Mouse (Mus musculus) ES-Bruce4 (cell line): Measurements from ENCODE around the gene Slc45a3. TPM values are rescaled to one million over a fixed set of nuclear protein-coding genes. Genes with fewer than 3 reads are reported as not detected.

Experiments
- H3K27ac ChIP-seq: 2 replicates; pipeline ENCODE4 v1.5.1; 2012; ENCODE audit warnings: low read length, inconsistent platforms; ENCODE audit not compliant: insufficient read depth
- H3K27me3 ChIP-seq: 2 replicates; pipeline ENCODE4 v1.6.1; 2012; ENCODE audit warnings: mild to moderate bottlenecking, low read length, inconsistent platforms; ENCODE audit not compliant: control insufficient read depth, poor library complexity, insufficient read depth, severe bottlenecking
- H3K36me3 ChIP-seq: 2 replicates; pipeline ENCODE4 v1.6.1; 2012; ENCODE audit warnings: inconsistent platforms, mild to moderate bottlenecking, low read length, moderate library complexity; ENCODE audit not compliant: control insufficient read depth, poor library complexity, insufficient read depth, severe bottlenecking
- H3K4me1 ChIP-seq: one replicate; pipeline ENCODE4 v1.8.1; 2011; ENCODE audit warnings: low read length; ENCODE audit not compliant: control insufficient read depth, insufficient read depth
- H3K4me3 ChIP-seq: 2 replicates; pipeline ENCODE4 v1.5.1; 2011; ENCODE audit warnings: low read depth, mild to moderate bottlenecking, low read length
- H3K9ac ChIP-seq: 2 replicates; pipeline ENCODE4 v1.6.1; 2012; ENCODE audit warnings: low read depth, mild to moderate bottlenecking, inconsistent platforms; ENCODE audit not compliant: poor library complexity, severe bottlenecking
- H3K9me3 ChIP-seq: replicated peaks from 2 replicates; pipeline ENCODE4 v1.6.1; 2012; ENCODE audit warnings: mild to moderate bottlenecking, low read length, inconsistent platforms; ENCODE audit not compliant: control insufficient read depth, poor library complexity, insufficient read depth, severe bottlenecking
- CTCF ChIP-seq: IDR thresholded peaks from one replicate; pipeline ENCODE4 v1.8.1; 2011; ENCODE audit warnings: low read depth, low read length
- EP300 ChIP-seq: IDR thresholded peaks from 2 replicates; pipeline ENCODE4 v1.6.1; 2011; ENCODE audit warnings: low read depth, low read length; ENCODE audit not compliant: insufficient read depth
- POLR2A ChIP-seq: IDR thresholded peaks from one replicate; pipeline ENCODE4 v1.8.1; 2011; ENCODE audit warnings: low read length; ENCODE audit not compliant: insufficient read depth
- polyA plus RNA-seq: library from polyadenylated mRNA; stranded (reverse); fragments of >200 nt; gene quantifications from 2 replicates; pipeline ENCODE4 v1.2.4, GENCODE M21; 2011; ENCODE audit warnings: low read depth; ENCODE audit not compliant: missing spikeins, insufficient read depth, insufficient read length

Slc45a3 gene
- polyA plus RNA-seq, 1 experiment = 3.3 TPM

DNA sequence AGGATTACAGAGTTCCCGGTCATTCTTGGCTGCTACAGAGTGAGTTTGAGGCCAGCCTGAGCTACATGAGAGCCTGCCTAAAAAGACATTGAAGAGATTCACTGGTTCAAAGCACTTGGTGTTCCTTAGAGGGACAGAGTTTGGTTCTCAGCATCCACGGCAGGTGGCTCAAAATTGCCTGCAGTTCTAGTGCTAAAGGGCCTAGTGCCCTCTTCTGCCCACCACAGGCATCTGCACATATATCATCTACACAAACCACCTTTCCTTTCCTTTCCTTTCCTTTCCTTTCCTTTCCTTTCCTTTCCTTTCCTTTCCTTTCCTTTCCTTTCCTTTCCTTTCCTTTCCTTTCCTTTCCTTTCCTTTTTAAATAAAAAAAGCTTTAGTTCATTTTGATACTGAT is 67.8 kb downstream of the Slc45a3 start:
- peaks cover 4% of the 10 kb centered on the region for H3K36me3 ChIP-seq
- no peak overlapping the region for H3K4me3 ChIP-seq
- TF ChIP-seq CTCF (peak; percentile 32), EP300 (no peak)
- no peak overlapping the region for H3K27ac ChIP-seq
- no peak overlapping the region for H3K9ac ChIP-seq
- H3K27me3 ChIP-seq = no peaks in the 10 kb centered on the region
- no peaks in the 10 kb centered on the region for H3K9me3 ChIP-seq
- H3K4me1 ChIP-seq = no peaks in the 10 kb centered on the region

DNA sequence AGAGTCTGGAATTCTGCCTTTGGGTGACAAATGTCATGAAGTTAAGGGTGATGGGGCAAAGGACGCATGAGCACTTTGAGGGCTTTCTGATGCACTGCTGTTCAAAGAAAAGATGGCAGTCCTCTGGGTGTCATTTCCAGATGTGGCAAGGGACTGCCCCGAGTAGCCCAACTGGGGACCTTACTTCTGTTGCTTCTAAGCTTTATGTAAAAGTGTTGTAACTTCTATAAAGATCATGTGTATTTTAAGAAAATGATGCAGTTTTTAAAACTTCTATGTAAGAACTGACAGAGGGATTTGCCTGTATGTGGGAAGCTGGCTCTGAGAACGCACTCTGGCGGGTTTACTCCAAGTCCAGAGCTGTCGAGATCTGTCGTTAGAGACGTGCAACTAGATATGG is 69.4 kb downstream of the Slc45a3 start:
- H3K27ac ChIP-seq = no peak overlapping the region
- TF ChIP-seq POLR2A (no peak), CTCF (no peak), EP300 (no peak)
- no peaks in the 10 kb centered on the region for H3K4me1 ChIP-seq
- H3K4me3 ChIP-seq = no peak overlapping the region
- no peaks in the 10 kb centered on the region for H3K9me3 ChIP-seq
- no peak overlapping the region for H3K9ac ChIP-seq
- no peaks in the 10 kb centered on the region for H3K27me3 ChIP-seq
- peaks cover 4% of the 10 kb centered on the region for H3K36me3 ChIP-seq

Other genes with a start within 250 kb of the Slc45a3 start
- gene Slc26a9, start 218.9 kb upstream of the Slc45a3 start, polyA plus RNA-seq = not detected in 2 replicates
- gene Pm20d1, start 165.6 kb upstream of the Slc45a3 start, polyA plus RNA-seq = 6.8 and 9.0 TPM in 2 replicates
- 14.4 and 16.3 TPM in 2 replicates for gene Slc41a1, start 135.5 kb upstream of the Slc45a3 start, polyA plus RNA-seq
- 4.3 and 9.6 TPM in 2 replicates for gene Rab29, start 95.7 kb upstream of the Slc45a3 start, polyA plus RNA-seq
- gene Nucks1, start 52.4 kb upstream of the Slc45a3 start, polyA plus RNA-seq = 298 and 328 TPM in 2 replicates
- 33.7 and 46.6 TPM in 2 replicates for gene Elk4, start 44.6 kb downstream of the Slc45a3 start, polyA plus RNA-seq
- gene Mfsd4a, start 105.1 kb downstream of the Slc45a3 start, polyA plus RNA-seq = 0.44 TPM in 1 of 2 replicates, not detected in the other
- 24.6 and 32.8 TPM in 2 replicates for gene Cdk18, start 176.7 kb downstream of the Slc45a3 start, polyA plus RNA-seq
- gene Lemd1, start 228.5 kb downstream of the Slc45a3 start, polyA plus RNA-seq = 16.8 and 20.0 TPM in 2 replicates
- 7.6 and 7.7 TPM in 2 replicates for gene AC124108.1, start 228.5 kb downstream of the Slc45a3 start, polyA plus RNA-seq